Mouse (Mus musculus) layer of hippocampus, postnatal 10 days (tissue): ENCODE results near the gene Gm3625. TPM values are rescaled to one million over a fixed set of nuclear protein-coding genes. Genes with fewer than 3 reads are reported as not detected.

ENCODE experiments used
- DNase-seq, 2 experiments: peaks; one replicate each; pipeline ENCODE4 v3.0.0; 2021; ENCODE audit warnings: low spot score in 2 of 2
- long read RNA-seq: library from polyadenylated mRNA; stranded (forward); transcript quantifications from one replicate; pipeline ENCODE4 v2.0.0, GENCODE M21; 2023
- total RNA-seq, 2 experiments: library from RNA; stranded (reverse); gene quantifications; 2 replicates each; pipeline ENCODE4 v1.2.3; 2021

The Gm3625 gene
- total RNA-seq = not detected
- long read RNA-seq, partial matches to known transcripts = 0 of 3 reads
- long read RNA-seq, other reads (novel, unspliced or antisense) = 0 of 3 reads

DNA sequence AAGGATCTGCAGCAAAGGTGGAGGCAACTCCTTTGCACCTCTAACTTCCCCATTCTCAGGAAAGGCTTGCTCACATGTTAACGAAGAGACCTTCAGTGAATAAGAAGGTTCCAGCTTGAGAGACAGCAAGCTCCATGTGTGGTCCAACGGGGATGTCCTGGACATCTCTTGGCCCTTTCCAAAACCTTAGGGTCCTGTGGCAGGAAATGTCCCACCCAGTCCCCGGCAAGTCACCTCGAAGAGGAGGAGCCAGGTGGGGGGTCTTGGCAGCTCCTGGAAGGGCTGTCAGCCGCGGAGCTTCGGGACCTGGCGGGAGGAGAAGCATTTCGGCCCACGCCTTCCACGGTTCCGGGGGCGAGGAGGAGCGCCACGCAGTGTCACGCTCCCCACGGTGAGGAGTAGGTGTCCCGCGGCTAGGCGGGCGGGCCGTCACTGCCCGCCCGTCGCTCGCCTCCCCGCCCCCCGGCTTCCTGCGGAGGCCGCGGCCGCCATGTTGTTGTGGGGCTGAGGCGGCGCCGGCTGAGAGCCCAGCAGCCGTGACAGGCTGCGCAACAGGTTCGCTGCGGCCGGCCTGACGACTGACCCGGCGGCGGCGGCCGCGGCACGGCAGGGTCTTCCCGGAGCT lies at the start of gene Gm3625, which contains the start of gene Itsn2:
Gm3625 (minus strand) TSS at position 387 of the 625 bp plus-strand sequence.
Itsn2 (plus strand) TSS at position 98 of the 625 bp plus-strand sequence.
- DNase-seq = peak; percentile 69 to 79

DNA sequence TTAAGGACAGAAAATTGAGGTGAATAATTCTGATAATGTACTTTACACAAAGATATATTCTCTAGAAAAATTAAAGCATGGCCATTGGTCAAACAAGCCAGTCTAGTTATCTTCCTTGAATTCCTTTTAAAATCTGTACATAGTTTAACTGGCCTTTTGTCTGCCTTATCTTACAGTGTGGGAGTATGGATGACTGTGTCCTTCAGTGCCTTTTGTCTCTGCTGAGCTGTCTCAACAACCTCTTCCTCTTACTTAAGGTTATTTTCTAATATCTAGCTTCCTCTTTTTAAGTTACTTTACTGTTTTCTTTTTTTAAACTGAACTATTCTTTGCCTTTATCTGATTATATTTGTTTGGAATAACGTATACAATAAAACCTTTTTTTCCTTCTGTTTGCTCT lies 48.0 kb upstream of the Gm3625 start:
- DNase-seq = no peak

DNA sequence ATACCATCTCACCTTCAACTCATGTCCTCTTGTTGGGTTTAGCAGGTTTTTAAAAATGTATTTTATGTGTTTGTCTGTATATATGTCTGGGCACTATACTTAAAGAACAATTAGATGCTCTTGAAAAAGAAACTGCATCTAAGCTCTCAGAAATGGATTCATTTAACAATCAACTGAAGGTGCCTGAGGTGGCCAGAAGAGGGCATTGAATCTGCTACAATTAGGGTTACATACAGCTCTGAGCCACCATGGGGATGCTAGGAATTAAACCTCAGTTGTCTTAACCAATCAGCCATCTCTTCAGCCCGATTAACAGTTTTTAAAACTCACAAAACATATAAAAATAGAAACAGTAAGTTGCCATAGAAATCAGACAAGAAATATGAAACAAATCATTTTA lies 45.7 kb upstream of the Gm3625 start:
- DNase-seq = no peak

- DNase-seq = no peak
These were observed 40.2 kb upstream of the Gm3625 start for GRCm38 (mm10) chr12:4632957-4633356.

DNA sequence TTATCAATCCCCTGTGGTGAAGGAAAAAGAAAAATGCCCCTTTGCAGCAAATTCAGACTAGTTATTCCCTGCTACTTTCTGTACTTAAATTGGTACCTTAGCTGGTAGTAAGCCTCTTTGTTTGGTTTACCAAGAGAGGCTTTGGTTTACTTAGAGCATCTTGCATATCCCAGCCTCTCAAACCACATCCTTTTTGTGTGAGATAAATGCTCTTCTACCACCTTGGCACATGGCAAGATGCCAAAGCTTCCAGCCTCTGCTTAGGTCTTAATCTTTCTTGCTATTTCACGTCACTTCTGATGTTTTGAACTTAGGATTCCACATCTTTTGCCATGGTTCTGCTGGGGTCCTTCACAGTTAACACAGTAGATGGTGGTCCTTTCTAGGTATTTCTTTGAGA lies 31.5 kb upstream of the Gm3625 start:
- DNase-seq = no peak

DNA sequence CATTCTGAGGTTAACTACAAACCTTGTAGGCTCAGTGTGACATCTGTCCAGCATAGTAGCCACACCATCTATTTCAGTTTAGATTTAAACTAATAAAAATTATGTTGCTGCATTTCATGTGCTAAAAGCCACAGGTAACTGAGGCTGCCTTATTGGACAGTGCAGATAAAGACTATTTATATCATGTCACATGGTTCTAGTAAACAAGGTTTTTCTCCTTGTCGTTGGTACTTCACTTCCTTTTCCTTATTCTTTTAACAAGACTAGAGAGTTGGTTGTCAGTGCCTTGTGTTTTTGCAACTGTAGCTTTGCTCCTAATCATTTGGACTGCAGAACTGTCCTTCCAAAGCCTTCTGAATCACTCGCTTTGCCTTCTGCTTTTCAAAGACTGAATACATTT lies 22.0 kb upstream of the Gm3625 start:
- no peak for DNase-seq

DNA sequence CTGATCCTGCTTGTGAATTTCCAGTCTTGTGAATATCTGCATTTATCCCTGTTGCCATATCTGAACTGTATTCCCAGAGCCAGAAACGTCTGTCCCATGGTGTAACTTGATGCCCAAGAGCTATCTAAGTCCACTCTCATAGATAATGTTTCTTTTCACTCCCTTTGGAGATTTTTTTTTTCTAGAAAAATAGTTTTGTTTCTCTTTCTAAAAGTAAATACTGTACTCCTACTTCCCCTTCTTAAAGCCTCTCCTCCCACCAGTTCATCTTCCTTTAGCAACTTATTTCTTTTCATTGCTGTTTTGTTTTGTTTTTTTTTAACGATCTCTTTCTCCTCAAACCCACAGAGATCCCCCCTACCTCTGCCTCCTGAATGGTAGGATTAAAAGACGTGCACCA lies 13.9 kb upstream of the Gm3625 start:
- no peak for DNase-seq

DNA sequence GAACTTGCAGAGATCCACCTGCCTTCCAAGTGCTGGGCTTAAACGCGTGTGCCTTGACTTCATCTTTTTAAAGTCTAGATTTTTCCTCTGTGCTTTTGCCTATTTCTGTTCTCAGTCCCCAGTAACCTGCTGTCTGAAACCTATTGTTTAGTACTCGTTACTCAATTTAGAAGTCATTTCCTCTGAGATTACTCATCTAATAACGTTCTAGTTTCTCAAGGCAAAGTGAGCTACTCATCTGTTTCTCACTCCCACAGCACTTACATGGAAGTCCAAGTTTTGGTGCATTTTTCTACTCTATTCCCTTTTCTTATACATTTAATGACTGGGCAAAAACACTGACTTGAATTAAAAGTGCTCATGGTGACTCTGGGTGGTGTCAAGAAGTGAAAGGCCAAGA lies 7.0 kb upstream of the Gm3625 start:
- no peak for DNase-seq

GRCm38 (mm10) chr12:4598666-4599428 lies 6.1 kb upstream of the Gm3625 start:
- DNase-seq = no peak

GRCm38 (mm10) chr12:4595055-4595454 lies 2.3 kb upstream of the Gm3625 start:
- DNase-seq = no peak

- no peak for DNase-seq
These were observed 1.2 kb upstream of the Gm3625 start for GRCm38 (mm10) chr12:4593930-4594391.

- peak; percentile 43 to 54 for DNase-seq
These were observed 621 bp upstream of the Gm3625 start for GRCm38 (mm10) chr12:4593166-4593929.

- DNase-seq = no peak
These were observed 702 bp downstream of the Gm3625 start for GRCm38 (mm10) chr12:4592025-4592424.

- peak in 1 of 2 experiments; percentile 25 for DNase-seq
These were observed 4.1 kb downstream of the Gm3625 start for GRCm38 (mm10) chr12:4588603-4589002.

- no peak for DNase-seq
These were observed 4.9 kb downstream of the Gm3625 start for GRCm38 (mm10) chr12:4587846-4588245.

DNA sequence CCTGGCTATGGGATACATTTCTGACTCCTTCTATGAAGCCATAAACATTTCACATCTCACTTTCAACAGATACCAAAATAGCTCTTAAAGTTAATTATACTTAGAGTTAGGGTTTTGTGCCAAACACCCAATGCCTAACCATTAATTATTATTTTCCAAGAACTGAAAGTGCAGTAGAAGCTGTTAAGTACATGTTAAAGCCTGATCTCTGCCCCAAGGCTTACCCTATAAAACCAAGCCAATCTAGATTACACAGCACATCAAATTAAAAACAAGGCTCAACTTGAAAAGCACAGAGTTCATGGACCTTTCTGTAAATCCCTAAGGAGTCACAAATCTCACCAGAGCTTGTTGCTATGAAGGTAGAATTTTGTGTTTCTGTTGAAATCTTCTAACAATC lies 10.4 kb downstream of the Gm3625 start:
- DNase-seq = no peak

DNA sequence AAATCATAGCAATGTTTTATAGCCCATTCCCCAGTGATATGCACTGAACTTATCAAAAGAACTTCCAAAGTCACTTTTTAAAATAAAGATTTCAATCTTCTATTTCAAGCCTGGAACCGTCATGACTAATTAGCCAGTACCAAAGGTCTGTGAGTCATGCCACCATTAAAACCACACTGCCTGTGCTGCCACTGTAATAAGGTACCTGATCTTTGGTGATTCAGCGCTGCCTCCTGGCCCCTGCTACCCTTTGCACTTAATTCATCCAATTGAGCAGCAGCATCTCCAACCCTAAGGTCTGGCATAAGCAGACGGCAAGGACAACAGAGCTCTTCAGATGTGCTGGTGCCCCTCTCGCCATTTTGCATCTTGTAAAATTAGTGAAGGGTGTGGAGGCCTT lies 18.7 kb downstream of the Gm3625 start:
- DNase-seq = no peak

GRCm38 (mm10) chr12:4571864-4572263 lies 20.9 kb downstream of the Gm3625 start:
- no peak for DNase-seq

DNA sequence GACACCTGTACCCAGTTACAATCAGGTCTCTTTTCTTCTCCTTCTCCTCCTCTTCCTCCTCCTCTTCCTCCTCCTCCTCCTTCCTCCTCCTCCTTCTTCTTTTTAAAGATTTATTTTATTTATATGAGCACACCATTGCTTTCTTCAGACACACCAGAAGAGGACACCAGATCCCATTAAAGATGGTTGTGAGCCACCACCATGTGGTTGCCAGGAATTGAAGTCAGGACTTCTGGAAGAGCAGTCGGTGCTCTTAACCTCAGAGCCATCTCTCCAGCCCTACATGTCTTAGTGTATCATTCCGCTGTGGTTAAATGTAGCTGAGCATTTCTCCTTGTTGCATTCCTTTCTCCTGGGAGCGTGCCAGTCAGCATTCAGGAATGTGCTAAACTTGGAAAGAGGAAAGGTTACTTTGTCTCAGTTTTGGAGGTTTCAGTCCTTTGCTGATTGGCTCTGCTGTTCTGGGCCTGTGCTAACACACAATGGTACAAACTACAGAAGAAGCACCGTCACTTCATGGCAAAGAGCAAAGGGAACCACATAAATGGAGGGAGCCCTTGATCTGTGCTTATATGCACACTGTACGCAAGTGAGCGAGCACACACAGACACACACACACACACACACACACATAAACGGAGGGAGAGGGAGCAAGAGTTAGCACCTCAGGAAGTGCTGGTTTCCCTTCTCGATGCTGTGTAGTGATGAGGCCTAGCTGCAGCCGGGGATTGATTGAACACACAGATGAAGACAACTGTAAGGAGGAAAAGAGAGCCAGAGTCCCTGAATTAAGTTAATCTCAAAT lies 34.0 kb downstream of the Gm3625 start:
- no peak for DNase-seq

GRCm38 (mm10) chr12:4558013-4558412 lies 34.7 kb downstream of the Gm3625 start:
- DNase-seq = no peak

GRCm38 (mm10) chr12:4557436-4557835 lies 35.3 kb downstream of the Gm3625 start:
- no peak for DNase-seq
